Mouse (Mus musculus): ENCODE measurements around the gene Eif3f. TPM values are rescaled to one million over a fixed set of nuclear protein-coding genes. Genes with fewer than 3 reads are reported as not detected.

Gene Eif3f
- polyA plus RNA-seq, 1 experiment from 2014 or later = 61.1 TPM

- peaks cover 57% of the 10 kb centered on the region for H3K27me3 ChIP-seq (ENCODE audit: insufficient read depth, poor library complexity, severe bottlenecking)
Measured at GRCm38 (mm10) chr7:108948611-108949010, 14.4 kb downstream of the Eif3f start.

DNA sequence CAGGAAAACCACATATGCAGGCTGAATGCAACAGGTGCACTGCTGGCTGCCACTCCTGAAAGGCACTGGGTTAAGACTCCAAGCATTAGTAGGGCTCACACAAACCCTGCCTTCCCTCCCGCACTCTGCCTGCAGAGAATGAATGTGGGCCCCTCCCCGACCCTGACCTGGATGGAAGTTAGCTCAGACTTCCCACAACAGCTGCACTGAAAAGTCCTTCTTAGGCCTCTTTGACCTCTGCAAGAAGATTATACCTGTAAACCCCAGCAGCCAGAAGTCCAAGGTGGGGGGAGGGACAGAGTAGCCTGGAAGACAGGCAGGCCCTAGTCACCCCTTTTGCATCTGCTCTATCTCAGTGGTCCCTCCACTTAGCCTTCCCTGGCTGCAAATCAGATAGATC, 15.1 kb downstream of the Eif3f start:
- peaks cover 61% of the 10 kb centered on the region for H3K27me3 ChIP-seq (ENCODE audit: insufficient read depth, poor library complexity, severe bottlenecking)
- peaks cover 9% of the 10 kb centered on the region; the same call in 1 of the 2 replicates for H3K36me3 ChIP-seq
- H3K9me3 ChIP-seq = no peaks in the 10 kb centered on the region
- no peak for DNase-seq (ENCODE audit: low spot score)
- H3K27ac ChIP-seq = no peak overlapping the region
- H3K4me1 ChIP-seq = peaks cover 11% of the 10 kb centered on the region
- H3K4me3 ChIP-seq = no peak overlapping the region
- 32% methylated on average over 2 of the region's 2 CpGs for WGBS

More at GRCm38 (mm10) chr7:108948611-108949010, 14.4 kb downstream of the Eif3f start:
- Histone ChIP-seq H3K4me1 (peaks cover 11% of the 10 kb centered on the region), H3K9me3 (no peaks in the 10 kb centered on the region), H3K36me3 (peaks cover 13% of the 10 kb centered on the region; the same call in 1 of the 2 replicates), H3K27ac (no peak overlapping the region), H3K4me3 (no peak overlapping the region)
- DNase-seq (ENCODE audit: low spot score) = no peak

GRCm38 (mm10) chr7:108950312-108950761, 16.1 kb downstream of the Eif3f start, which contains the start of gene Tub:
Gene Tub, plus strand, starts transcription at chr7:108950338.
- peaks cover 61% of the 10 kb centered on the region for H3K27me3 ChIP-seq (ENCODE audit: insufficient read depth, poor library complexity, severe bottlenecking)
- WGBS = 2% methylated on average over 41 of the region's 44 CpGs
- H3K36me3 ChIP-seq = peaks cover 6% of the 10 kb centered on the region; the same call in 1 of the 2 replicates
- no peak for DNase-seq (ENCODE audit: low spot score)
- H3K9me3 ChIP-seq = no peaks in the 10 kb centered on the region
- H3K4me3 ChIP-seq = peak within 1 kb of the TSS; percentile 65
- peaks cover 11% of the 10 kb centered on the region for H3K4me1 ChIP-seq
- no peak within 1 kb of the TSS for H3K27ac ChIP-seq

DNA sequence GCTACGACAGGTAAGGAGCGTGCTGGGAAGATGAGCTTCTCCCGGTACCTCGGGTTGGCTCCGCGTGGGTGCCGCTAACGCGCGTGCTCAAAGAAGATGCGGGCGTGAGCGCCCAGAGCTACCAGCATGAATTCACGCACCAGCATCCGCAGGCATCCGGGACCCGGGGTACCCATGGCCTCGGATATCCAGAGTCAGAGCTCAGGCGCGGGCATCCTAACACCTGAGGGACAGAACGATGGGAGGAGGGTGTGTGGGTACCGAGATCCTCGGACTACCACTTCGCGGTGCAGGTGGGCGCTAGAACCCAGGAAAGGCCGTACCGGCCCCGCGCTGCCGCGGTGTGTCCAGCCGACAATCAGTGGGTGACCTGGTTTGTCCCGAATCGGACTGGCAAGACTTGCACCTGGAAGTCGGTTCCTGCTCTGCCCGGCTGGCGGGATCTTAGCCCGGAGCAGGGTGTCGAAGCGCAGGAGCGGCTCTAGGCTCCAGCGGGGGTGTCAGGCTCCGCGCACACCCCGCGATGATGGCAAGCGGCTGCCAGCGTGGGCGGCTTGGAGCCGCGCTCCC, 16.6 kb downstream of the Eif3f start:
- no peak for DNase-seq (ENCODE audit: low spot score)
- H3K4me1 ChIP-seq = peaks cover 11% of the 10 kb centered on the region
- peak overlapping the region; percentile 65 for H3K4me3 ChIP-seq
- H3K27me3 ChIP-seq (ENCODE audit: insufficient read depth, poor library complexity, severe bottlenecking) = peaks cover 61% of the 10 kb centered on the region
- H3K27ac ChIP-seq = no peak overlapping the region
- WGBS = 1% methylated on average over 52 of the region's 52 CpGs
- H3K36me3 ChIP-seq = peaks cover under 1% of the 10 kb centered on the region; the same call in 1 of the 2 replicates
- H3K9me3 ChIP-seq = no peaks in the 10 kb centered on the region

DNA sequence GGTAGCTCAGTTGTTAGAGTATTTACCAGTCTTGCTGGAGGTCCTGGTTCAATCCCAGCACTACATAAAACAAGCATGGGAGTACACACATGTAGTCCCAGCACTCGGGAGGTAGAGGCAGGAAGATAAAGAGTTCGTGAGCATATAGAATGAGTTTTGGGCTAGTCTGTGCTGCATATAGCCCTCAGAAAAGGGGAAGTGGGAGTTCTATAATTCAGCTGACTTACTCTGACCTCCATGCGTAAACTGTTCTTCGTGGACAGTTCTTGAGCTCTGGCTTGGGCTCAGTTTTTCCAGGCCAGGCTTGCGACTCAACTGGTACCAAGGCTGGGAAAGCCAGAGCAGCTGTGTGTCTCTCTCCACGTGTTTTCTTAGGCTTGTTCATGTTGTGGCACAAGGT, 18.6 kb downstream of the Eif3f start:
- 80% methylated on average over 6 of the region's 6 CpGs for WGBS
- peaks cover 61% of the 10 kb centered on the region for H3K27me3 ChIP-seq (ENCODE audit: insufficient read depth, poor library complexity, severe bottlenecking)
- H3K27ac ChIP-seq = no peak overlapping the region
- H3K9me3 ChIP-seq = no peaks in the 10 kb centered on the region
- no peaks in the 10 kb centered on the region for H3K36me3 ChIP-seq
- no peak overlapping the region for H3K4me3 ChIP-seq
- DNase-seq (ENCODE audit: low spot score) = no peak
- peaks cover 11% of the 10 kb centered on the region for H3K4me1 ChIP-seq

- H3K4me3 ChIP-seq = no peak overlapping the region
- peaks cover 11% of the 10 kb centered on the region for H3K4me1 ChIP-seq
- no peaks in the 10 kb centered on the region for H3K9me3 ChIP-seq
- H3K27me3 ChIP-seq (ENCODE audit: insufficient read depth, poor library complexity, severe bottlenecking) = peaks cover 49% of the 10 kb centered on the region
- WGBS = 54% methylated on average over 4 of the region's 4 CpGs
- H3K36me3 ChIP-seq = no peaks in the 10 kb centered on the region
- no peak for DNase-seq (ENCODE audit: low spot score)
- H3K27ac ChIP-seq = no peak overlapping the region
Measured at GRCm38 (mm10) chr7:108954185-108954584, 20.0 kb downstream of the Eif3f start.

GRCm38 (mm10) chr7:108957734-108958133, 23.5 kb downstream of the Eif3f start:
- H3K27me3 ChIP-seq (ENCODE audit: insufficient read depth, poor library complexity, severe bottlenecking) = peaks cover 13% of the 10 kb centered on the region
- WGBS = 83% methylated on average over 2 of the region's 2 CpGs
- H3K4me3 ChIP-seq = no peak overlapping the region
- H3K27ac ChIP-seq = no peak overlapping the region
- H3K36me3 ChIP-seq = no peaks in the 10 kb centered on the region
- no peaks in the 10 kb centered on the region for H3K4me1 ChIP-seq
- H3K9me3 ChIP-seq = no peaks in the 10 kb centered on the region
- DNase-seq (ENCODE audit: low spot score) = no peak

DNA sequence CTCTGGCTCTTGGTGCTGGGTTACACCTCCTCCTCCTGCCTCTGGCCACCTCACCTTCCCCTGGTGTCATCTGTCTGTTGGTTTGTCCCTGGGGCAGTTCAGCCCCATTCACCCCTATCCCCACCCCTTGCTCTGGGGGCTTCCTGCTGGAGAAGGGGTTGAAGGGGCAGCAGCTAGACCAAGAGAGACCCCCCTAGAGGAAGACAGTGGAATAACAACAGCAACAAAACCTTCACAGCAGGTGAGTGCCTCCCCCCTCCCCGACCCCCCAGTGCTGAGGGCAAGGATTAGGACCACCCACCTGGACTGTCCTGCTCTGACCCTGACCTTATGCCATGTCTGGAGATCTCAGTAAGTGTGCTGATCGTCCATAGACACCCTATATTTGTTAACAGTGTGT, 31.8 kb downstream of the Eif3f start:
- no peak overlapping the region for H3K27ac ChIP-seq
- H3K27me3 ChIP-seq (ENCODE audit: insufficient read depth, poor library complexity, severe bottlenecking) = peaks cover 13% of the 10 kb centered on the region
- DNase-seq (ENCODE audit: low spot score) = no peak
- H3K4me1 ChIP-seq = no peaks in the 10 kb centered on the region
- no peaks in the 10 kb centered on the region for H3K36me3 ChIP-seq
- H3K4me3 ChIP-seq = no peak overlapping the region
- WGBS = 24% methylated on average over 2 of the region's 2 CpGs
- H3K9me3 ChIP-seq = no peaks in the 10 kb centered on the region

GRCm38 (mm10) chr7:108966742-108967362, 32.6 kb downstream of the Eif3f start:
- WGBS = 34% methylated on average over 7 of the region's 7 CpGs

DNA sequence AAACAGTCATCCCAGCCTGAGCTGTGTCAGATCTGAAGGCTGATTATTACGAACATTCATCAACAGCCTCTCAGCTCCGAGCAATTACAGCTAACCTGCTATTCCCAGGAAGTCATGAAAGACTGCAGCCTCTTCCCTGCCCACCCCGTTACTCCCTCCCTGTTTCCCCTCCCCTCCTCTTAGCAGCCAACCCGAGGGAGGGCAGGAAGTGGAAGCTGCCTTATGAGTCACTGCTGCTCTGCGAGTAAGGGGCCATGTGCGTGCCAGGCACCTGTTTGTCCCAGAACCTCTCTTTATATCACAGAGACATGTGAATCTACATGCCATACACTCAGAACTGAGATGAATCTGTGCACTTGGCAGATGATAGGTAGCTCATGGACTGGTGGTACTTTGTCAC, 34.0 kb downstream of the Eif3f start:
- peaks cover 19% of the 10 kb centered on the region for H3K27me3 ChIP-seq (ENCODE audit: insufficient read depth, poor library complexity, severe bottlenecking)
- WGBS = 35% methylated on average over 6 of the region's 6 CpGs
- no peak overlapping the region for H3K4me3 ChIP-seq
- H3K9me3 ChIP-seq = no peaks in the 10 kb centered on the region
- H3K4me1 ChIP-seq = no peaks in the 10 kb centered on the region
- H3K36me3 ChIP-seq = no peaks in the 10 kb centered on the region
- no peak overlapping the region for H3K27ac ChIP-seq
- DNase-seq (ENCODE audit: low spot score) = no peak

More at GRCm38 (mm10) chr7:108966742-108967362, 32.6 kb downstream of the Eif3f start:
- no peak for DNase-seq (ENCODE audit: low spot score)
- Histone ChIP-seq H3K27ac (no peak overlapping the region), H3K4me3 (no peak overlapping the region), H3K4me1 (no peaks in the 10 kb centered on the region), H3K9me3 (no peaks in the 10 kb centered on the region), H3K36me3 (no peaks in the 10 kb centered on the region), H3K27me3 (ENCODE audit: insufficient read depth, poor library complexity, severe bottlenecking) (peaks cover 14% of the 10 kb centered on the region)

DNA sequence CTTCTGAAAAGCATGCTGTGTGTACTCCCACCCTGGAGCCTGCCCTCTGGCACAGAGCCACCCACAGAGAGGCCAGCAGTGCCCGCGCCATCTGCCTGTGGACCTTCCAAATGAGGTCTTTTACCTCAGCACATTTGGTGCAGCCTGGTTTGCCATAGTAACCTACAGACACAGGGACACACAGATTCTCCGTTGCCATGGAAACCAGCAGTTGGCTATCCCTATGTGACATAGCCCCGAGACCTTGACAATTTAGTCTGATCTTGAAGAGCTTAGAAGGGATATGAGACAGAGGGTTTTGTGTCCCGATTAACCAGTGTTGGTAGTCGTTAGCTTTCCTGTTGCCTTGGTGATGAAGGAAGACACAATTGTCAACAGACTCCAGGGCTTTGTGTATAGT, 38.1 kb downstream of the Eif3f start:
- Histone ChIP-seq H3K4me1 (no peaks in the 10 kb centered on the region), H3K27ac (no peak overlapping the region), H3K36me3 (no peaks in the 10 kb centered on the region), H3K27me3 (ENCODE audit: insufficient read depth, poor library complexity, severe bottlenecking) (peaks cover 19% of the 10 kb centered on the region; the same call in 1 of the 2 replicates), H3K9me3 (no peaks in the 10 kb centered on the region), H3K4me3 (no peak overlapping the region)
- WGBS = 71% methylated on average over 6 of the region's 6 CpGs
- no peak for DNase-seq (ENCODE audit: low spot score)

GRCm38 (mm10) chr7:108985934-108986708, 51.9 kb downstream of the Eif3f start:
- DNase-seq (ENCODE audit: low spot score) = no peak
- WGBS = 74% methylated on average over 2 of the region's 3 CpGs

DNA sequence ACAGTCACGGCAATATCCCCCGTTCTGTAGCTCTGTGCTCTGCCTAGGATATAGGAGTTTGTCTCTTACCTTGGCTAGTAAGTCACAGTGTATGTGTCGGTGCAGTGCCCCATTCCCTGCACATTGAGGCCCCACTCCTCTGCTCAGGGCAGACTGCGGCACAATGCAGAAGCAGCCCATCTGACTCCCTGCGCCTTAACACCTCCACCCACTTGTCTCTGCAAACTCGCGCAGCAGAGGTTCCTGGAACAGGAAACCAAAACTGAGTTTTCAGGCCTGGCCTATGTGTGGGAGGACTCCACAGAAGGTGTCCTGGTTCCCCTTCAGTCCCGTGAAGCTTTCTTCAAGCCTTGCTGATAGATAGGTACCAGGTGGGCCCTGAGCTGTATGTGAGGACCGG, 57.0 kb downstream of the Eif3f start:
- DNase-seq (ENCODE audit: low spot score) = no peak
- Histone ChIP-seq H3K4me3 (no peak overlapping the region), H3K27ac (no peak overlapping the region), H3K9me3 (no peaks in the 10 kb centered on the region), H3K27me3 (ENCODE audit: insufficient read depth, poor library complexity, severe bottlenecking) (no peaks in the 10 kb centered on the region), H3K4me1 (no peaks in the 10 kb centered on the region), H3K36me3 (no peaks in the 10 kb centered on the region)
- 72% methylated on average over 9 of the region's 9 CpGs for WGBS

More at GRCm38 (mm10) chr7:108985934-108986708, 51.9 kb downstream of the Eif3f start:
- Histone ChIP-seq H3K36me3 (no peaks in the 10 kb centered on the region), H3K9me3 (no peaks in the 10 kb centered on the region), H3K4me3 (no peak overlapping the region), H3K4me1 (no peaks in the 10 kb centered on the region), H3K27me3 (ENCODE audit: insufficient read depth, poor library complexity, severe bottlenecking) (no peaks in the 10 kb centered on the region), H3K27ac (no peak overlapping the region)
